Mouse (Mus musculus): ENCODE results near the gene Theg.

- TF ChIP-seq CTCF (IDR thresholded peaks at IDR 0.05; ENCODE audit: low read depth), result no peak
- no peak for TF ChIP-seq EP300 (IDR thresholded peaks at IDR 0.05; ENCODE audit: low read depth)
Observed at GRCm38 (mm10) chr10:79575754-79576153, 11.4 kb downstream of the Theg start.

Measured in liver, postnatal 0 days (tissue).